Comparison of ENCODE assay signal across 8 mouse cellular contexts in the genomic region with DNA sequence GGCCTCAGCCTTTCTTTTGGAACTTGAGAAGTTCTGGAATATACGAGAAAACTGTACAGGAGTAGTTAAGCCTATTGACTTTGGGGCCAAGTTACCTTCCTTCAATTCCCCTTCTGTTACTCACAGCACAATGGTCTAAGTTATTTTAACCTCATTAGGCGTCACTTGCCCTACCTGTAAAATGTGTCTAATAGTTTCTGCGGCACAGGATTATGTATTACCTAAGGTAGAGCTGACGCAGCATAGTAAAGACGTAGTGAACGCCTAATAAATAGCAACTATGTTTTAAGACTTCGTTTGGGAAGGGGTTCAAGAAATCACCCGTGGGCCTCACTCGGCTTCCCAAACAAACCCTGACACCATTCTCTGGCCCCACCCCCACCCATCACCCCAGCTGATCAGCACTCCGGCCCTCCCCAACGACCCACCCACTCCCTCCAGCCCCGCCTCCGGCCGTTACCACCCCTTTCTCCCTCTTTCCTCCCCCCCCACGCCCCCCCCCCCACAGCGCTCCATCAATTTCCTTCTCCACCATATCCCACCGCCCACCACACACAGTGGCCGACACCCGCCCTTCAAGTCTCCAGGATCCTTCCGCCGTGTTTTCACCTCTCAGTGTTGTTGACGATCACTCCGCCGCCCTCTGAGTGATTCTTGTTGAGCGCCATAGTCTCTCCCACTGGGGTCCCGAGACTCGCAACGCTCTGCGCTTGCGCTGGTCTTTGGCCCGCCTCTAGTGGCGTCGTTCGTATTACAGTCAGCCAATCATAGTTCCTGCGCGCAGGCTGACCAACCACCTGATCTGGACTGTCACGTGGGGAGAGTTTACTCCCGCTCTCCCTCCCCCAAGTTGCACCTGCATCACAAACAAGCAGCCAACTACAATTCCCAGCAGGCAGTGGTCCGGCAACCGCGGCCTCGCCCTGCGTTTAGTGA. TPM values are rescaled to one million over a fixed set of nuclear protein-coding genes. Genes with fewer than 3 reads are reported as not detected.
A peak's percentile ranks its signal among the peaks of the same experiment; 100 is the strongest.
DNase-seq lines count a peak whose midpoint lies in the region; ATAC-seq lines count a peak whose summit lies in the region.

A gene (minus strand): TSS at position 738 of the 936 bp plus-strand sequence.

- peak within 1 kb of the TSS; percentile 59 for H3K4me2 ChIP-seq in hindbrain, embryonic 12.5 days (replicated peaks)

- ATAC-seq in hindbrain, embryonic 12.5 days (ENCODE audit: low FRiP score) = peak; percentile 96

- no peaks in the 10 kb centered on the region for H3K9me3 ChIP-seq in hindbrain, embryonic 12.5 days (replicated peaks)

- peak within 1 kb of the TSS; percentile 56 for H3K9ac ChIP-seq in hindbrain, embryonic 12.5 days

- H3K4me1 ChIP-seq in hindbrain, embryonic 12.5 days = peaks cover 17% of the 10 kb centered on the region

- H3K27ac ChIP-seq in hindbrain, embryonic 12.5 days = peak within 1 kb of the TSS; percentile 88

- peaks cover 26% of the 10 kb centered on the region for H3K36me3 ChIP-seq in hindbrain, embryonic 12.5 days

- no peaks in the 10 kb centered on the region for H3K27me3 ChIP-seq in hindbrain, embryonic 12.5 days

- peak; percentile 99 for DNase-seq in NIH3T3 (ENCODE audit: low read depth)
- peak; percentile 97 to 98 for DNase-seq in cerebellum, postnatal 10 days
- DNase-seq in frontal cortex, postnatal 10 days (ENCODE audit: low spot score in 2 of 2) = peak; percentile 98 to 99
- DNase-seq in layer of hippocampus, postnatal 14 days (ENCODE audit: low spot score in 2 of 2) = peak; percentile 95 to 99
- peak; percentile 96 for DNase-seq in lung, postnatal 14 days
- DNase-seq in retina, adult 2 months (ENCODE audit: low read depth, low spot score) = peak; percentile 96
- DNase-seq in thymus, postnatal 36 days = peak; percentile 96 to 98

- WGBS in hindbrain, embryonic 12.5 days = 6% methylated on average over 37 of the region's 43 CpGs

- peak within 1 kb of the TSS; percentile 48 for H3K4me3 ChIP-seq in hindbrain, embryonic 12.5 days

RNA-seq across cellular contexts. Expression of the gene that starts here (rescaled TPM):
- 90.7 and 97.7 TPM in 2 replicates for polyA plus RNA-seq in hindbrain, embryonic 12.5 days (2016; fragmentation: Nextera tagmentation; extraction: Ambion mirVana)
- total RNA-seq in layer of hippocampus, postnatal 14 days (2021) = 100 to 1,000 TPM; 287 to 295 TPM

Comparison
In these comparisons a context has a peak if more than half of its experiments do, and no peak if none do; other contexts are left out.
1. Peak in every context shown above with its lines: DNase-seq, ATAC-seq, H3K4me3 ChIP-seq and H3K27ac ChIP-seq.